Mouse (Mus musculus) limb, embryonic 12.5 days (tissue): Measurements from ENCODE around the gene Unc79. TPM values are rescaled to one million over a fixed set of nuclear protein-coding genes. Genes with fewer than 3 reads are reported as not detected.

Experiments used
- ATAC-seq: fragments of 200-750 bp; cut with Nextera tagmentation; 2 replicates; pipeline ENCODE4 v1.8.0; 2017; ENCODE audit warnings: low read depth, moderate TSS enrichment; ENCODE audit not compliant: insufficient number of reproducible peaks, insufficient read depth, low FRiP score, low TSS enrichment
- H3K27ac ChIP-seq: fragments of 300-500 bp; sonication (generic); 2 replicates; pipeline ENCODE4 v1.5.1; 2016; ENCODE audit warnings: mild to moderate bottlenecking, moderate library complexity
- H3K27me3 ChIP-seq: fragments of 300-500 bp; sonication (generic); 2 replicates; pipeline ENCODE4 v1.6.1; 2016; ENCODE audit warnings: mild to moderate bottlenecking, moderate library complexity
- H3K36me3 ChIP-seq: fragments of 300-500 bp; sonication (generic); 2 replicates; pipeline ENCODE4 v1.6.1; 2016; ENCODE audit warnings: mild to moderate bottlenecking, moderate library complexity
- H3K4me1 ChIP-seq: fragments of 300-500 bp; sonication (generic); replicated peaks from 2 replicates; pipeline ENCODE4 v1.6.1; 2016
- H3K4me2 ChIP-seq: fragments of 300-500 bp; sonication (generic); 2 replicates; pipeline ENCODE4 v1.6.1; 2016; ENCODE audit warnings: mild to moderate bottlenecking, moderate library complexity
- H3K4me3 ChIP-seq: fragments of 300-500 bp; sonication (generic); replicated peaks from 2 replicates; pipeline ENCODE4 v1.5.1; 2016; ENCODE audit warnings: mild to moderate bottlenecking
- H3K9ac ChIP-seq: fragments of 300-500 bp; sonication (generic); replicated peaks from 2 replicates; pipeline ENCODE4 v1.6.1; 2016; ENCODE audit warnings: mild to moderate bottlenecking, moderate library complexity
- H3K9me3 ChIP-seq: fragments of 300-500 bp; sonication (generic); 2 replicates; pipeline ENCODE4 v1.6.1; 2016; ENCODE audit warnings: mild to moderate bottlenecking, moderate library complexity
- WGBS: fragments of 180-500 bp; shearing (Covaris S2); methylation state at CpG from one replicate; pipeline ENCODE4 v1.1.7; 2016; 5-methylcytosine and 5-hydroxymethylcytosine counted together
- microRNA-seq: library from miRNA; unstranded; fragments of <30 nt; microRNA quantifications from one replicate; pipeline ENCODE4, GENCODE M21; 2017
- polyA plus RNA-seq: library from polyadenylated mRNA; unstranded; fragments of >200 nt; fragmentation: Nextera tagmentation; extraction: Ambion mirVana; gene quantifications from 2 replicates; pipeline ENCODE4 v1.2.1, GENCODE M21; 2016

Gene Unc79
- polyA plus RNA-seq, 1 experiment from 2014 or later: 0.26 TPM

DNA sequence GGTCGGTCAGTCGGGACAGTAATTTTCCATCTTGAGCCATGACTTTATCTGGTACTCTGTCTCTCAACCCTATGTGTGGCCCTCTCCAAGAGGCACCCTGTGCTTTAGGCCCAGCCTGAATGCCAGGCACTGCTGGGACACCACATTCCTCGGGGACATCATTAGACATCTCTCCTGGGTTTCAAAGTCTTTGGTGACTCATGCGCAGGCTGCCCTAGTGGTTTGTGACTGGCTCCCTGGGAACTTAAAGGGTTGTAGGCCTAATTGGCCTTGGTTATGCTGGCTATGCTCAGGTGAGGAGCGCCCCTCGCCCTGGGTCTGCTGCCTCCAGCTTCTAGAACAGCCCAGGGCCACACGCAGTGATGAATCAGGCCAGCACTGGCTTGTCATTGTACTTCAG, 260.9 kb downstream of the Unc79 start:
- WGBS: 88% methylated on average over 7 of the region's 7 CpGs
- Histone ChIP-seq H3K4me2 (no peak overlapping the region), H3K9me3 (no peaks in the 10 kb centered on the region), H3K4me1 (peaks cover 8% of the 10 kb centered on the region), H3K4me3 (no peak overlapping the region), H3K9ac (no peak overlapping the region), H3K27ac (no peak overlapping the region), H3K36me3 (no peaks in the 10 kb centered on the region), H3K27me3 (no peaks in the 10 kb centered on the region)
- no peak for ATAC-seq

DNA sequence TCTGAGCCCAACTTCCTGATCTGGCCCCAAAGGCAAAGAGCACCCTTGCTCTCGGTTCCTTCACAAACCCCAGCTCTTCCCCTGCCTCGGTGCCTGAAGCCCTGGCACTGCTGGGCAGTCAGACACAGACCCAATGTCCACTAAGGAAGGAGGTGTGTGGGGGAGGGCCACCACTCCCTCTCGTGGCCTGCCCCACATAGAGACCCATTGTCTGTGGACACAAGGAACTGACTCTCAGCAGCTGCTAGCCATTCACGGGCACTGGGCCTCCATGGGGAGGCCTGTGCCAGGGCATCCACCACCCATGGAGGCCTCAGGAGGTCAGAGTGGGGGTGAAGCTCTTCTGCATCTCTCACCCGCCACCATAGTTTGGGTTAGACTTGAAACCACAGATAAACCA, 262.4 kb downstream of the Unc79 start:
- H3K27ac ChIP-seq: no peak overlapping the region
- no peaks in the 10 kb centered on the region for H3K9me3 ChIP-seq
- H3K27me3 ChIP-seq: no peaks in the 10 kb centered on the region
- WGBS: 71% methylated on average over 5 of the region's 5 CpGs
- H3K9ac ChIP-seq: no peak overlapping the region
- H3K4me2 ChIP-seq: no peak overlapping the region
- H3K4me3 ChIP-seq: no peak overlapping the region
- peaks cover 21% of the 10 kb centered on the region for H3K4me1 ChIP-seq
- no peaks in the 10 kb centered on the region for H3K36me3 ChIP-seq
- ATAC-seq: no peak

DNA sequence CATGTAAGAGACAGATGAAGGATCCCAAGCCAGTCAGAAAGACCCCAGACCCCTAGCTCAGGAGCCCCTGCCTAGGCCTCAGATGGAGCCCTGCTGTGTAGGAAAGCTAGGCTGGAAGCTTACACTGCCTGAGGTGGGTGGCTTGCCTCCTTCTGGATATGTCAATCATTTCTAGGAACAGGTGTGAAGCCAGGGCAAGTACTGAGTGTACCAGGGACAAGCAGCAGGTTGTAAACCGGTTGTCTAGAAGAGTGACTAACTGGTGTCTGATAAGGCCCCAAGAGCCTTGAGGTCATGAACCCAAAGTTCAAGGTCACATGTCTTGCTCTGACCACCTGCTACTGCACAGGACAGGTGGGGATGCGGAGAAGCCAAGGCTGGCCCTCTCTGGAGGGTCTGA, 264.9 kb downstream of the Unc79 start:
- H3K9me3 ChIP-seq: no peaks in the 10 kb centered on the region
- no peak overlapping the region for H3K4me2 ChIP-seq
- WGBS: 82% methylated on average over 2 of the region's 2 CpGs
- H3K4me1 ChIP-seq: peaks cover 33% of the 10 kb centered on the region
- H3K9ac ChIP-seq: no peak overlapping the region
- H3K27ac ChIP-seq: no peak overlapping the region
- ATAC-seq: peak; percentile 50; the same call in 1 of the 2 replicates
- H3K36me3 ChIP-seq: no peaks in the 10 kb centered on the region
- no peak overlapping the region for H3K4me3 ChIP-seq
- H3K27me3 ChIP-seq: no peaks in the 10 kb centered on the region

DNA sequence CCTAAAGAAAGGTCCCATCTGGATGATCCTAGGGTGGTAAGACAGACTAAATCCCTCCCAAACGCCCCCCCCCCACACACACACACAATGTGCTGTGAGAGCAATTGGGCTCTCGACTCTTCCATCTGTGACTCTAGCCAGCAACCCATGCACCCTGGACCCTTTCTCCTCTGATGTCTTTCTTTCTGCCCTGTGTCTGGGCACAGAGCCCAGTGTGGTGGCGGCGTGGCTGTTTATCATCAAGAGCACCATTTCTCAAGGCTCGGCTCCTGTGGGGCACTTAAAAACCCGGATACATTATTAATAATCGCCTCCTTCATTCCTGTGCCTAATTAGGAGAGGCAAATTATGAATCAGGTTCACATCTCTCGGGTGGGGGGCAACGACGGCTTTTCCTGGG, 265.6 kb downstream of the Unc79 start:
- Histone ChIP-seq H3K9me3 (no peaks in the 10 kb centered on the region), H3K36me3 (no peaks in the 10 kb centered on the region), H3K27me3 (no peaks in the 10 kb centered on the region), H3K4me3 (no peak overlapping the region), H3K4me1 (peaks cover 37% of the 10 kb centered on the region), H3K4me2 (no peak overlapping the region), H3K27ac (no peak overlapping the region), H3K9ac (no peak overlapping the region)
- ATAC-seq: no peak
- 51% methylated on average over 10 of the region's 10 CpGs for WGBS

DNA sequence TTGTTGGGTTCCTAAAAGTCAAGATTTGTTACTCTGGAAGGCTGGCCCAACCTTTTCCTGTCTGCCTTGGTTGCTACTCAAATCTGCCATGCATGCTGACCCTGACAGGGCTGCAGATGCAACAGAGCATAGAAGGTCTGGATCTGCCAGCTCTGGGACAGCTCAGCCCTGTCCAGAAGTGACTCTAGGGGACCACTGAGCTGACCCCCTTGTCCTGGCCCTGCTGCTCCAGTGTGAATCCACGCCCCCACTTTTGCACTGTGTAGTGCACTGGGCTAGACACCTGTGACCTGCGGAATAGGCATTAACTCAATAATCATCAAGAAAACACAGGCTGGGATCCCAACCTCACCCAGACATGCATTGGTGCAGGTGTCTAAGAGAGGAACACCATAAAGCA, 266.1 kb downstream of the Unc79 start:
- Histone ChIP-seq H3K36me3 (no peaks in the 10 kb centered on the region), H3K27me3 (no peaks in the 10 kb centered on the region), H3K4me2 (no peak overlapping the region), H3K4me1 (peaks cover 37% of the 10 kb centered on the region), H3K9ac (no peak overlapping the region), H3K9me3 (no peaks in the 10 kb centered on the region), H3K4me3 (no peak overlapping the region), H3K27ac (no peak overlapping the region)
- 96% methylated on average over 2 of the region's 2 CpGs for WGBS
- ATAC-seq: no peak

DNA sequence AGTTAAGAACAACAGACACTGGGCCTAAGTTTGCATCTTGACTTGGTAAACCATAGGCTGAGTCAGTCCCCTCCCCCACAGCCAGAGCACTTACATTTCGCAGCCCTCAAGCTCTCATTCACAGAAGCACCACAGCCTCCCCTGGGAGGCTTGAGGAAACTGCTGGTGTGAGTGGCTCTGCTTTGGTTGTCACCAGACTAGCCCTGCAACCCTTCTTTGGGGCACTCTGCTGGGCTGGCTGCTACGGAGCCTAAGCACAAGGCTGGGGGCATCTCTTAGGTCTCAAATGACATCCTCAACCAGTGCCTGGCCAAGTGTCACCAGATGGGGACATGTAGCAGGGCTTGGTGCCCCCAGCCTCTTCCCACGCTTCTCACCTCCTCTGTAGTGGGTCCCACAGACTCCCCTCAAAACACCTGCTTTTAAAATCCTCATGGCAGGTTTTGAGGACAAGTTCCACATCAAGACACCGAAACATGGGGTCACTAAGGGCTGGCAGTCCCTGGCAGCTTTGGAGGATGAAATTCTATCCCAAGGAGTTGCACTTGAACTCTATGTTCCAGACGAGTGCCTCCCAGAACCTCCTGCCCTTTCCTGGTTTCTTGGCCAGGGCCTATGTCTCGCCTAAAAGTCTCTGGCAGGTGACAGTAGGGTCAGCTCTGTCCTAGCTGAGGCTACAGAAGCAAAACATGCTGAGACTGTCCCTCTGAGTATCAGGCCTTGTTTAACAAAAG, 267.4 kb downstream of the Unc79 start:
- Histone ChIP-seq H3K9ac (no peak overlapping the region), H3K4me3 (no peak overlapping the region), H3K27ac (no peak overlapping the region), H3K4me2 (no peak overlapping the region), H3K36me3 (no peaks in the 10 kb centered on the region), H3K27me3 (no peaks in the 10 kb centered on the region), H3K4me1 (peaks cover 38% of the 10 kb centered on the region), H3K9me3 (no peaks in the 10 kb centered on the region)
- WGBS: 57% methylated on average over 6 of the region's 6 CpGs
- no peak for ATAC-seq

DNA sequence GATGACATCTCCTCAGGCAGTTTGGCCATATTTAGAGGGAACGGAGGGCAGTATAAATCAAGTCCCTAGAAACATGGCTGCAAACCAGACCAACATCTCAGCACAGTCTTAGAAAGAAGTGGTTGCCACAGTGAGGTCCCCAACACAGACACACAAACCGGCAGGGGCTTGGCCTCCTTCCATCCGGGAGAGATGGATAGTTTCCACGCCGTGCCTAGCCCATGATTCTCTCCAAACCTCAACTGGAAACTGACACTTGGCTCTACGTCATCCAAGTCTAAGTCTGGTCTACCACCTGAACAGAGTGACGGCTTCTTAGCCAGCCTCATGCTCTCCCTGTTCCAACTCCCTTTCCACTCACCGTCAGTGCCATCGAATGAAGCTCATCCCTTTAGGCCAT, 275.0 kb downstream of the Unc79 start:
- ATAC-seq: no peak
- Histone ChIP-seq H3K27ac (no peak overlapping the region), H3K27me3 (0 out of 2 replicates have a peak, but pooled peaks cover 2% of the 10 kb centered on the region), H3K4me1 (peaks cover 18% of the 10 kb centered on the region), H3K36me3 (no peaks in the 10 kb centered on the region), H3K4me3 (no peak overlapping the region), H3K4me2 (no peak overlapping the region), H3K9me3 (no peaks in the 10 kb centered on the region), H3K9ac (no peak overlapping the region)
- WGBS: 89% methylated on average over 9 of the region's 9 CpGs

DNA sequence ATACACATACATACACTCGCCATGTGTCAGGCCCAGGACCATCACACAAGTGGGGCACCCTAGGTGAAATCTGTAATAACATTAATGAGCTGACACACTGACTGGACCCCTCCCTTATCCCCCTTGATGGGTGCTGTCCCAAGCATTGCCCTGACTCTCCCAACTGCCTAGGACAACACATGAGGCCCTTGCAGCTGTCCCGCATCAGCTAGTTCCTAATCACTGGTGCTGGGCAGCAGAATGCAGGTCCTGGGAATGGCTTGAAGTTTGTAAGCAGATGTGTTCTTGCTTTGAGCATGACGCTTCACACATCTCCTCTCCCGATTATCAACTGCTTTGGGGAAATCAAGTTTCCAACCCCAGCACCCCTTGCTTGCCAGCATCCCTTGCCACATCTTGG, 277.5 kb downstream of the Unc79 start:
- no peak overlapping the region for H3K4me3 ChIP-seq
- H3K9ac ChIP-seq: no peak overlapping the region
- H3K4me1 ChIP-seq: peaks cover 13% of the 10 kb centered on the region; the same call in 1 of the 2 replicates
- H3K9me3 ChIP-seq: no peaks in the 10 kb centered on the region
- 0 out of 2 replicates have a peak, but pooled peaks cover 2% of the 10 kb centered on the region for H3K27me3 ChIP-seq
- ATAC-seq: no peak
- no peak overlapping the region for H3K4me2 ChIP-seq
- no peak overlapping the region for H3K27ac ChIP-seq
- H3K36me3 ChIP-seq: no peaks in the 10 kb centered on the region
- whole genome bisulfite sequencing: 80% methylated on average over 4 of the region's 4 CpGs

DNA sequence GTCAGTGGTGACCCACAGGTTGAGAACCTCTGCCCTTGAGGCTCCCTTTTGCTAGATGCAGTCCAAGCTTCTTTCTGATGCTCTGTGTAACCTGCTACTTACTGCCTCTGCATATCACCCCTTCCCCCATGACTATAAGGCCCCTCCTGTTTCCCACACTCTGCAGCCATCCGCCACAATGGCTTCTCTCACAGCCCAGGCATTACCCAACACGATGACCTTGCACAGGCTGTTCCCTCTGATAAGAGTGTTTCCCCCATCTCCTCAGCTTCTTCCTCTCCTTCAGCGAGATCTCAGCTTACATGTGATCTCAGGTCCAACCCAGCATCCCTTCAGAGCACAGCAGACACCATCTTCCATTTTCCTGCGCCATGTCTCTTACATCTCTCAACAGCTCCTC, 280.4 kb downstream of the Unc79 start:
- Histone ChIP-seq H3K27me3 (no peaks in the 10 kb centered on the region), H3K36me3 (no peaks in the 10 kb centered on the region), H3K4me1 (no peaks in the 10 kb centered on the region), H3K4me3 (no peak overlapping the region), H3K9me3 (no peaks in the 10 kb centered on the region), H3K9ac (no peak overlapping the region), H3K27ac (no peak overlapping the region), H3K4me2 (no peak overlapping the region)
- WGBS: 93% methylated on average over 4 of the region's 4 CpGs
- no peak for ATAC-seq

Small RNA genes within 50 kb of the gene (microRNA-seq; reads per million reads assigned to microRNA genes)
- not detected for gene Gm44324

Other genes with a start within 250 kb of the Unc79 start
- gene Itpk1, start 243.9 kb upstream of the Unc79 start, polyA plus RNA-seq: 8.9 and 9.8 TPM in 2 replicates
- gene Moap1, start 205.2 kb upstream of the Unc79 start, polyA plus RNA-seq: 26.0 and 34.1 TPM in 2 replicates
- gene Tmem251, start 205.1 kb upstream of the Unc79 start, polyA plus RNA-seq: 11.1 and 11.5 TPM in 2 replicates
- gene Gm28051, start 191.1 kb upstream of the Unc79 start, polyA plus RNA-seq: not detected in 2 replicates
- 39.9 and 46.3 TPM in 2 replicates for gene Gon7, start 191.1 kb upstream of the Unc79 start, polyA plus RNA-seq
- 46.7 and 47.7 TPM in 2 replicates for gene Ubr7, start 190.9 kb upstream of the Unc79 start, polyA plus RNA-seq
- gene Gm20604, start 190.2 kb upstream of the Unc79 start, polyA plus RNA-seq: 29.9 and 34.0 TPM in 2 replicates
- gene Btbd7, start 70.4 kb upstream of the Unc79 start, polyA plus RNA-seq: 27.4 and 28.8 TPM in 2 replicates
- not detected in 2 replicates for gene Cox8c, start 49.5 kb upstream of the Unc79 start, polyA plus RNA-seq